Mouse (Mus musculus): ENCODE measurements around the gene Erc2. TPM values are rescaled to one million over a fixed set of nuclear protein-coding genes. Genes with fewer than 3 reads are reported as not detected.

The Erc2 gene
- polyA plus RNA-seq, 1 experiment from 2014 or later, result 4.3 TPM

GRCm38 (mm10) chr14:28349129-28349528 lies 726.9 kb downstream of the Erc2 start:
- H3K4me3 ChIP-seq (ENCODE audit: low read length), result no peak overlapping the region
- no peak overlapping the region for H3K27ac ChIP-seq (ENCODE audit: low read length)
- H3K36me3 ChIP-seq (ENCODE audit: control insufficient read depth, insufficient read depth, low read length), result no peaks in the 10 kb centered on the region
- 94% methylated on average over 1 of the region's 1 CpGs for WGBS
- no peak for ATAC-seq
- no peak overlapping the region for H3K4me2 ChIP-seq (ENCODE audit: low read depth, low read length)
- H3K27me3 ChIP-seq (replicated peaks; ENCODE audit: control insufficient read depth, insufficient read depth, low read length), result no peaks in the 10 kb centered on the region
- H3K9ac ChIP-seq (ENCODE audit: low read depth, low read length), result no peak overlapping the region
- no peaks in the 10 kb centered on the region for H3K9me3 ChIP-seq (ENCODE audit: control insufficient read depth, low read length)
- H3K4me1 ChIP-seq (ENCODE audit: control insufficient read depth, insufficient read depth, low read length), result no peaks in the 10 kb centered on the region

- H3K9ac ChIP-seq (ENCODE audit: low read depth, low read length), result no peak overlapping the region
- no peaks in the 10 kb centered on the region for H3K27me3 ChIP-seq (replicated peaks; ENCODE audit: control insufficient read depth, insufficient read depth, low read length)
- H3K9me3 ChIP-seq (ENCODE audit: control insufficient read depth, low read length), result no peaks in the 10 kb centered on the region
- no peak for ATAC-seq
- H3K4me3 ChIP-seq (ENCODE audit: low read length), result no peak overlapping the region
- no peak overlapping the region for H3K4me2 ChIP-seq (ENCODE audit: low read depth, low read length)
- H3K36me3 ChIP-seq (ENCODE audit: control insufficient read depth, insufficient read depth, low read length), result no peaks in the 10 kb centered on the region
- H3K4me1 ChIP-seq (ENCODE audit: control insufficient read depth, insufficient read depth, low read length), result no peaks in the 10 kb centered on the region
- no peak overlapping the region for H3K27ac ChIP-seq (ENCODE audit: low read length)
Observed at GRCm38 (mm10) chr14:28356031-28356430, 733.8 kb downstream of the Erc2 start.

GRCm38 (mm10) chr14:28359502-28359901 lies 737.3 kb downstream of the Erc2 start:
- no peak overlapping the region for H3K4me2 ChIP-seq (ENCODE audit: low read depth, low read length)
- H3K36me3 ChIP-seq (ENCODE audit: control insufficient read depth, insufficient read depth, low read length), result no peaks in the 10 kb centered on the region
- peak; percentile 91 for ATAC-seq
- no peaks in the 10 kb centered on the region for H3K27me3 ChIP-seq (replicated peaks; ENCODE audit: control insufficient read depth, insufficient read depth, low read length)
- 47% methylated on average over 4 of the region's 4 CpGs for WGBS
- H3K4me1 ChIP-seq (ENCODE audit: control insufficient read depth, insufficient read depth, low read length), result no peaks in the 10 kb centered on the region
- no peak overlapping the region for H3K9ac ChIP-seq (ENCODE audit: low read depth, low read length)
- no peak overlapping the region for H3K4me3 ChIP-seq (ENCODE audit: low read length)
- H3K27ac ChIP-seq (ENCODE audit: low read length), result no peak overlapping the region
- no peaks in the 10 kb centered on the region for H3K9me3 ChIP-seq (ENCODE audit: control insufficient read depth, low read length)

GRCm38 (mm10) chr14:28359983-28360382 lies 737.8 kb downstream of the Erc2 start:
- Histone ChIP-seq H3K27ac (ENCODE audit: low read length) (no peak overlapping the region), H3K4me1 (ENCODE audit: control insufficient read depth, insufficient read depth, low read length) (no peaks in the 10 kb centered on the region), H3K36me3 (ENCODE audit: control insufficient read depth, insufficient read depth, low read length) (no peaks in the 10 kb centered on the region), H3K4me3 (ENCODE audit: low read length) (no peak overlapping the region), H3K4me2 (ENCODE audit: low read depth, low read length) (no peak overlapping the region), H3K9ac (ENCODE audit: low read depth, low read length) (no peak overlapping the region), H3K9me3 (ENCODE audit: control insufficient read depth, low read length) (no peaks in the 10 kb centered on the region), H3K27me3 (replicated peaks; ENCODE audit: control insufficient read depth, insufficient read depth, low read length) (no peaks in the 10 kb centered on the region)
- peak; percentile 67 for ATAC-seq
- 63% methylated on average over 4 of the region's 4 CpGs for WGBS

- no peaks in the 10 kb centered on the region for H3K36me3 ChIP-seq (ENCODE audit: control insufficient read depth, insufficient read depth, low read length)
- H3K9me3 ChIP-seq (ENCODE audit: control insufficient read depth, low read length), result no peaks in the 10 kb centered on the region
- no peaks in the 10 kb centered on the region for H3K4me1 ChIP-seq (ENCODE audit: control insufficient read depth, insufficient read depth, low read length)
- no peak for ATAC-seq
- WGBS, result 79% methylated on average over 4 of the region's 4 CpGs
- H3K9ac ChIP-seq (ENCODE audit: low read depth, low read length), result no peak overlapping the region
- no peak overlapping the region for H3K4me3 ChIP-seq (ENCODE audit: low read length)
- H3K4me2 ChIP-seq (ENCODE audit: low read depth, low read length), result no peak overlapping the region
- no peaks in the 10 kb centered on the region for H3K27me3 ChIP-seq (replicated peaks; ENCODE audit: control insufficient read depth, insufficient read depth, low read length)
- no peak overlapping the region for H3K27ac ChIP-seq (ENCODE audit: low read length)
Observed at GRCm38 (mm10) chr14:28362336-28362735, 740.1 kb downstream of the Erc2 start.

DNA sequence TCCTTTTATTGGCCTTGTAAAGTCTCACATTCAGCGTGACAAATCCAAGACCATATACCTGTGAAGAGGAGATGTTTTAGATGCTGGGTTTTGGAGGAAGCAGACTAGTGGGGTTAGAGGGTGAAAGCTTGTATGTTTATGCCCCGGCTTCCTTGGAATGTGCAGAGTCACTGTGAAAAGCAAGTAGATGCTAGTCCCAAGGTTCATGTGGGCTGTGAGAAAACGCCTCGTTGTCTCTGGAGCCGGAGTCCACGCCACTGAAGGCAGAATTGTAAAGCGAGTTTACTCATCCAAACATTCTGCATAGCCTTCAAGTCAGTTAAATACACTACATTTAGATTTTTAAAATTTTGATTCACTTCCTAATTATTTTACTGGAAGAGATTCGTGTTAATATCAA lies 748.5 kb downstream of the Erc2 start:
- Histone ChIP-seq H3K27me3 (replicated peaks; ENCODE audit: control insufficient read depth, insufficient read depth, low read length) (no peaks in the 10 kb centered on the region), H3K4me2 (ENCODE audit: low read depth, low read length) (no peak overlapping the region), H3K9me3 (ENCODE audit: control insufficient read depth, low read length) (no peaks in the 10 kb centered on the region), H3K9ac (ENCODE audit: low read depth, low read length) (no peak overlapping the region), H3K27ac (ENCODE audit: low read length) (no peak overlapping the region), H3K4me3 (ENCODE audit: low read length) (no peak overlapping the region), H3K4me1 (ENCODE audit: control insufficient read depth, insufficient read depth, low read length) (no peaks in the 10 kb centered on the region), H3K36me3 (ENCODE audit: control insufficient read depth, insufficient read depth, low read length) (no peaks in the 10 kb centered on the region)
- no peak; the same call in 1 of the 2 replicates for ATAC-seq
- WGBS, result 28% methylated on average over 8 of the region's 8 CpGs

DNA sequence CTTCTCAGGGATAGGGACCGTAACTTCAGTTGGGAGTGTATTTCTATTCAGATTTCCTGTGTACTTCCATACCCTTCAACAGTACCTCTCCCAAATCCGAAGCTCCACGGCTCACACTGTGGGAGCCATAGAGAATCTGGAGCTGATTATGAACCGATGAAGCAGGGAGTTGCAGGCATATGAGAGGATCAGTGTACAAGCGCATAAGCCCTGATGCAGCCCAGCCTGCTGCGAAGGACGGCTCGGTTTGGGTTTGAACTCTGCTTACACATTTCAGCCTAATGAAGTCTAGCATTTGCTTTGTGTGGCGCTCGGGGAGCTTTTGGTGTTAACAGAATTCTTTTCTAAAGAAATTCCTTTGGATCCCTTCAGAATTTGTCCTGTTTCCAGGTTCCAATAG lies 749.4 kb downstream of the Erc2 start:
- no peaks in the 10 kb centered on the region for H3K27me3 ChIP-seq (replicated peaks; ENCODE audit: control insufficient read depth, insufficient read depth, low read length)
- no peak overlapping the region for H3K4me3 ChIP-seq (ENCODE audit: low read length)
- WGBS, result 87% methylated on average over 10 of the region's 10 CpGs
- no peaks in the 10 kb centered on the region for H3K9me3 ChIP-seq (ENCODE audit: control insufficient read depth, low read length)
- ATAC-seq, result no peak
- no peak overlapping the region for H3K27ac ChIP-seq (ENCODE audit: low read length)
- H3K9ac ChIP-seq (ENCODE audit: low read depth, low read length), result no peak overlapping the region
- H3K4me2 ChIP-seq (ENCODE audit: low read depth, low read length), result no peak overlapping the region
- no peaks in the 10 kb centered on the region for H3K4me1 ChIP-seq (ENCODE audit: control insufficient read depth, insufficient read depth, low read length)
- H3K36me3 ChIP-seq (ENCODE audit: control insufficient read depth, insufficient read depth, low read length), result no peaks in the 10 kb centered on the region

- Histone ChIP-seq H3K27me3 (replicated peaks; ENCODE audit: control insufficient read depth, insufficient read depth, low read length) (no peaks in the 10 kb centered on the region), H3K4me2 (ENCODE audit: low read depth, low read length) (no peak overlapping the region), H3K27ac (ENCODE audit: low read length) (no peak overlapping the region), H3K9ac (ENCODE audit: low read depth, low read length) (no peak overlapping the region), H3K4me3 (ENCODE audit: low read length) (no peak overlapping the region), H3K9me3 (ENCODE audit: control insufficient read depth, low read length) (no peaks in the 10 kb centered on the region), H3K36me3 (ENCODE audit: control insufficient read depth, insufficient read depth, low read length) (no peaks in the 10 kb centered on the region), H3K4me1 (ENCODE audit: control insufficient read depth, insufficient read depth, low read length) (no peaks in the 10 kb centered on the region)
- 31% methylated on average over 10 of the region's 10 CpGs for WGBS
- ATAC-seq, result no peak
Observed at GRCm38 (mm10) chr14:28375642-28376091, 753.4 kb downstream of the Erc2 start.

- Histone ChIP-seq H3K27ac (ENCODE audit: low read length) (no peak overlapping the region), H3K9me3 (ENCODE audit: control insufficient read depth, low read length) (no peaks in the 10 kb centered on the region), H3K4me1 (ENCODE audit: control insufficient read depth, insufficient read depth, low read length) (no peaks in the 10 kb centered on the region), H3K27me3 (replicated peaks; ENCODE audit: control insufficient read depth, insufficient read depth, low read length) (no peaks in the 10 kb centered on the region), H3K4me3 (ENCODE audit: low read length) (no peak overlapping the region), H3K4me2 (ENCODE audit: low read depth, low read length) (no peak overlapping the region), H3K9ac (ENCODE audit: low read depth, low read length) (no peak overlapping the region), H3K36me3 (ENCODE audit: control insufficient read depth, insufficient read depth, low read length) (no peaks in the 10 kb centered on the region)
- no peak for ATAC-seq
- 61% methylated on average over 9 of the region's 9 CpGs for WGBS
Observed at GRCm38 (mm10) chr14:28376208-28376805, 754.1 kb downstream of the Erc2 start.

GRCm38 (mm10) chr14:28377519-28377918 lies 755.3 kb downstream of the Erc2 start:
- H3K4me3 ChIP-seq (ENCODE audit: low read length), result no peak overlapping the region
- WGBS, result 57% methylated on average over 3 of the region's 3 CpGs
- H3K9ac ChIP-seq (ENCODE audit: low read depth, low read length), result no peak overlapping the region
- no peaks in the 10 kb centered on the region for H3K4me1 ChIP-seq (ENCODE audit: control insufficient read depth, insufficient read depth, low read length)
- no peaks in the 10 kb centered on the region for H3K36me3 ChIP-seq (ENCODE audit: control insufficient read depth, insufficient read depth, low read length)
- ATAC-seq, result no peak
- no peak overlapping the region for H3K27ac ChIP-seq (ENCODE audit: low read length)
- no peaks in the 10 kb centered on the region for H3K9me3 ChIP-seq (ENCODE audit: control insufficient read depth, low read length)
- H3K27me3 ChIP-seq (replicated peaks; ENCODE audit: control insufficient read depth, insufficient read depth, low read length), result no peaks in the 10 kb centered on the region
- H3K4me2 ChIP-seq (ENCODE audit: low read depth, low read length), result no peak overlapping the region

All from intestine, embryonic 16.5 days (tissue).